Mouse (Mus musculus) embryonic stem cell, embryonic (primary cell): ENCODE data around the gene Secisbp2.

Source experiments
- CTCF ChIA-PET, 4 experiments: fragments of 300-600 bp in 2 of 4; fragments of 350-600 bp in 2 of 4; sonication (Branson Sonifier 250); formaldehyde crosslinking; loops; one replicate each; lab custom pipeline; 2022; ENCODE audit warnings: inconsistent platforms in 2 of 4; lab: Charles Lee
- POLR2A ChIA-PET, 4 experiments: fragments of 300-600 bp in 2 of 4; fragments of 350-600 bp in 2 of 4; sonication (Branson Sonifier 250); formaldehyde crosslinking; loops; one replicate each; lab custom pipeline; 2022; ENCODE audit warnings: antibody characterized with exemption in 4 of 4, inconsistent platforms in 1 of 4; lab: Charles Lee

The Secisbp2 gene

GRCm38 (mm10) chr13:51656516-51657235, 5.2 kb downstream of the Secisbp2 start:
- ChIA-PET CTCF (no interaction called here), POLR2A (interaction anchor here in 3 of 4 experiments (0.8 to 3.2 kb wide), 5 partner anchors 11 to 155 kb away, joined by 3 to 16 read pairs (median 4); partner anchors contain the start of gene Cks2 (in 1 of the 3))

DNA sequence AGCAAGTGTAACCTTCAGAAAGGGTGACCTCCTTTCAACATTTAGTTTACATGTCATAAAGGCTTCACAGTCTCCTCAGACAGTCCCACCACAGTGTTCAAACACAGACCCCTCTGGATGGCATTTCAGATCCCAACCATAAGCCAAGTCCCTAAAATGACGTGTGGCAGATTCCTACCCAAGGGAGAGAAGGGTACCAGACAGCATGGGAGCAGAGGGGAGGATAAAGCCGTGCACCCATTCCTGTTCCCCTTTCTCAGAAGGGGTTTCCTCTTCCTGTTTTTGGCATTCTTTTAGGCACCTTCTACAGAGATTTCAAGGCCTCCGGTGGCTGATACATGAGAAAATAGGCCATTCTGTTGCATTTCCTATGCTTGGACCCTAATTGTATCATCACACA, 6.6 kb downstream of the Secisbp2 start:
- ChIA-PET POLR2A (interaction anchor here in 1 of 4 experiments (0.7 to 3.2 kb wide), 2 partner anchors 10 kb away, joined by 3 to 16 read pairs; no protein-coding TSS in a partner anchor), CTCF (no interaction called here)

GRCm38 (mm10) chr13:51659573-51659972, 8.1 kb downstream of the Secisbp2 start:
- POLR2A ChIA-PET: interaction anchor here (0.6 to 3.2 kb wide), 6 partner anchors 8 to 19 kb away, joined by 3 to 26 read pairs (median 3); partner anchors contain the start of gene Secisbp2 (in 2 of the 4)
- CTCF ChIA-PET: no interaction called here

- ChIA-PET POLR2A (interaction anchor here in 3 of 4 experiments (0.8 to 2.8 kb wide), 5 partner anchors 11 to 52 kb away, joined by 3 to 27 read pairs (median 8); partner anchors contain the start of gene Secisbp2 (in 3 of the 3)), CTCF (no interaction called here)
Measured at GRCm38 (mm10) chr13:51663561-51663960, 12.1 kb downstream of the Secisbp2 start.

- POLR2A ChIA-PET: interaction anchor here (0.6 to 4.8 kb wide), 47 partner anchors 8 to 555 kb away, joined by 3 to 30 read pairs (median 4); partner anchors contain the start of genes Secisbp2 (in 4 of the 4), Cks2 (in 2 of the 4) and Sema4d (in 1 of the 4)
- CTCF ChIA-PET: interaction anchor here in 2 of 4 experiments (0.6 to 1.0 kb wide), 3 partner anchors 9 to 17 kb away, joined by 3 to 6 read pairs (median 4); partner anchors contain the start of gene Secisbp2 (in 2 of the 2)
Measured at GRCm38 (mm10) chr13:51668195-51668594, 16.7 kb downstream of the Secisbp2 start.

- ChIA-PET POLR2A (interaction anchor here in 2 of 4 experiments (1.0 to 1.7 kb wide), 5 partner anchors 9 to 28 kb away, joined by 3 to 5 read pairs (median 3); no protein-coding TSS in a partner anchor), CTCF (no interaction called here)
Measured at GRCm38 (mm10) chr13:51676641-51677040, 25.1 kb downstream of the Secisbp2 start.

- CTCF ChIA-PET: interaction anchor here in 2 of 4 experiments (0.7 kb wide), 2 partner anchors 9 to 56 kb away, joined by 3 to 6 read pairs; no protein-coding TSS in a partner anchor
- POLR2A ChIA-PET: interaction anchor here in 3 of 4 experiments (1.0 to 1.7 kb wide), 8 partner anchors 8 to 29 kb away, joined by 3 to 8 read pairs (median 3); no protein-coding TSS in a partner anchor
Measured at GRCm38 (mm10) chr13:51677041-51677440, 25.5 kb downstream of the Secisbp2 start.

DNA sequence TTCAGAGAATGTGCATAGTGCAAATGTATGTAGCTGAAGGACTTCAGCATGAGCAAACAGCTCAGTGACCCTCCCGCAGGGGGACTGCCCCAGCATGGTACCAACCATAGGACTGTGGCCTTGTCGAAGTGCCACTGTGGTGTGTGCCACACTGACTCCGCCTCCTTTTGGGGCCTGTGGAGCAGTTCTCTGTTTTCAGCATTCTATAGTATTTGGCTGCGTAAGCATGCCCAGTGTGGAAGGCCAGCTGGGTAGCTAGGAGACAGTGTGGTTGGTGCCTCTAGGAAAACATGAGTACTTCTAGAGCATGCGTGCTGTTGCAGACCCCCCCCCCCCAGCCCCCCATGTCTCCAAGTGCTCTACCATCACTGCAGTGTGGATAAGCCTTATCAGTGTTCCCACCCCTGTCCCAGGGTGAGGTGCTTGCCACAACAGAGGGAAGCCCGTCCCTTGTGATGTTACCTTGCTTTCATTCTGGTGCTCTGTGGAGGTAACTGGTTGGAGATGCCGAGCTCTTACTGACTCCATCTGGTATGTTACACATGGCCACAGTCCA, 26.2 kb downstream of the Secisbp2 start:
- CTCF ChIA-PET: interaction anchor here in 2 of 4 experiments (0.7 kb wide), 2 partner anchors 10 to 55 kb away, joined by 3 to 6 read pairs; no protein-coding TSS in a partner anchor
- POLR2A ChIA-PET: interaction anchor here in 3 of 4 experiments (0.7 to 1.7 kb wide), 8 partner anchors 8 to 30 kb away, joined by 3 to 8 read pairs (median 3); no protein-coding TSS in a partner anchor

GRCm38 (mm10) chr13:51678687-51679086, 27.2 kb downstream of the Secisbp2 start:
- ChIA-PET POLR2A (interaction anchor here in 2 of 4 experiments (0.6 to 1.2 kb wide), 3 partner anchors 10 to 19 kb away, joined by 3 to 4 read pairs (median 4); no protein-coding TSS in a partner anchor), CTCF (interaction anchor here in 1 of 4 experiments (0.6 kb wide), 1 partner anchor 32 kb away, joined by 3 read pairs; no protein-coding TSS in a partner anchor)

GRCm38 (mm10) chr13:51679332-51679731, 27.8 kb downstream of the Secisbp2 start:
- CTCF ChIA-PET: interaction anchor here in 2 of 4 experiments (0.6 to 1.1 kb wide), 2 partner anchors 28 to 31 kb away, joined by 3 read pairs; partner anchors contain the start of gene Secisbp2 (in 1 of the 2)
- POLR2A ChIA-PET: interaction anchor here in 1 of 4 experiments (1.6 kb wide), 1 partner anchor 28 kb away, joined by 5 read pairs; the partner anchor contains the start of gene Secisbp2

GRCm38 (mm10) chr13:51681076-51681475, 29.6 kb downstream of the Secisbp2 start:
- CTCF ChIA-PET: interaction anchor here in 2 of 4 experiments (0.6 to 0.9 kb wide), 4 partner anchors 10 to 164 kb away, joined by 3 to 11 read pairs (median 4); no protein-coding TSS in a partner anchor
- POLR2A ChIA-PET: interaction anchor here in 3 of 4 experiments (0.7 to 3.7 kb wide), 11 partner anchors 10 to 172 kb away, joined by 3 to 22 read pairs (median 6); partner anchors contain the start of gene Secisbp2 (in 1 of the 3)

GRCm38 (mm10) chr13:51681634-51682033, 30.1 kb downstream of the Secisbp2 start:
- POLR2A ChIA-PET: interaction anchor here in 3 of 4 experiments (1.2 to 3.7 kb wide), 8 partner anchors 10 to 31 kb away, joined by 3 to 22 read pairs (median 7); partner anchors contain the start of gene Secisbp2 (in 1 of the 3)
- CTCF ChIA-PET: interaction anchor here in 2 of 4 experiments (0.7 to 0.9 kb wide), 2 partner anchors 9 to 163 kb away, joined by 3 to 4 read pairs; no protein-coding TSS in a partner anchor

GRCm38 (mm10) chr13:51685290-51685966, 33.9 kb downstream of the Secisbp2 start:
- ChIA-PET CTCF (interaction anchor here in 1 of 4 experiments (0.6 kb wide), 1 partner anchor 1145 kb away, joined by 13 read pairs; no protein-coding TSS in a partner anchor), POLR2A (interaction anchor here in 2 of 4 experiments (0.7 to 1.3 kb wide), 4 partner anchors 8 to 115 kb away, joined by 3 to 4 read pairs (median 3); no protein-coding TSS in a partner anchor)

DNA sequence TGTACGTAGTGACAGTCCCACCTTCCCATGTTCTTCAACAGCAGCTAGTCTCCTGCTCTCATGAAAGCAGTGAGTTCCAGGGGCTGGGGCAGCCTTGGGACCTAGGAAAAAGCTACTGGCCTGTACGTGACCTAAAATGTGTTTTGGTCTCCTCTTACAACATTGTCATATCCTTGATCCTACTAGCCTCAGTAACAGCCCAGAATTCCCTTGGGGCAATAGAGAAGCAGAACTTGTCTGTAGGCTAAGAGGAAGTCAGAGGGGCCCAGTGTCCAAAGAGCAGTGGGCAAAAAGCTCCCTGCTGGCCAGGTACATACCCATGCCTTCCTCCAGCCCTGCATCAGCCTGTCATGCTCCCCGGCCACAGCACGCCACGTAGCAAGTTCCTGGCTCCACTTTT, 35.5 kb downstream of the Secisbp2 start:
- POLR2A ChIA-PET: interaction anchor here in 2 of 4 experiments (0.5 to 1.8 kb wide), 2 partner anchors 19 to 42 kb away, joined by 5 to 9 read pairs; partner anchors contain the start of gene Cks2 (in 1 of the 2)
- CTCF ChIA-PET: interaction anchor here in 1 of 4 experiments (0.6 kb wide), 1 partner anchor 639 kb away, joined by 3 read pairs; no protein-coding TSS in a partner anchor

- POLR2A ChIA-PET: interaction anchor here in 2 of 4 experiments (0.8 to 1.5 kb wide), 5 partner anchors 10 to 37 kb away, joined by 3 to 7 read pairs (median 3); partner anchors contain the start of gene Secisbp2 (in 1 of the 2)
- CTCF ChIA-PET: interaction anchor here in 2 of 4 experiments (0.6 to 1.2 kb wide), 3 partner anchors 37 to 716 kb away, joined by 3 to 6 read pairs (median 4); partner anchors contain the start of gene Secisbp2 (in 1 of the 2)
Measured at GRCm38 (mm10) chr13:51688688-51689087, 37.2 kb downstream of the Secisbp2 start.

GRCm38 (mm10) chr13:51696481-51696880, 45.0 kb downstream of the Secisbp2 start:
- POLR2A ChIA-PET: interaction anchor here in 1 of 4 experiments (1.0 kb wide), 1 partner anchor 22 kb away, joined by 3 read pairs; no protein-coding TSS in a partner anchor

More at GRCm38 (mm10) chr13:51696481-51696880, 45.0 kb downstream of the Secisbp2 start:
- CTCF ChIA-PET: no interaction called here
